Mouse (Mus musculus) thymus, adult 2 months (tissue): Measurements from ENCODE around the gene Sc5d.

Source experiments
- CTCF ChIP-seq: fragments of 200-500 bp; IDR thresholded peaks from 2 replicates; pipeline ENCODE4 v1.5.1; 2012; ENCODE audit warnings: mild to moderate bottlenecking, control low read depth, low read length, moderate library complexity, borderline replicate concordance; ENCODE audit not compliant: control insufficient read depth, poor library complexity, insufficient read depth; ENCODE audit errors: extremely low read depth
- POLR2A ChIP-seq: fragments of 200-500 bp; IDR thresholded peaks from 2 replicates; pipeline ENCODE4 v1.6.1; 2012; ENCODE audit warnings: mild to moderate bottlenecking, low read length, control low read depth, moderate library complexity; ENCODE audit not compliant: control insufficient read depth, poor library complexity, insufficient read depth; ENCODE audit errors: extremely low read depth

GRCm38 (mm10) chr9:42263709-42264111 lies 346 bp downstream of the Sc5d start:
- TF ChIP-seq CTCF (no peak), POLR2A (no peak)
